Mouse (Mus musculus) thymus, postnatal 4 days (tissue): ENCODE measurements around the gene Cracr2b.
A peak's percentile ranks its signal among the peaks of the same experiment; 100 is the strongest.

Experiments used
- DNase-seq: peaks from one replicate; pipeline ENCODE4 v3.0.0; 2021

Cracr2b gene

DNA sequence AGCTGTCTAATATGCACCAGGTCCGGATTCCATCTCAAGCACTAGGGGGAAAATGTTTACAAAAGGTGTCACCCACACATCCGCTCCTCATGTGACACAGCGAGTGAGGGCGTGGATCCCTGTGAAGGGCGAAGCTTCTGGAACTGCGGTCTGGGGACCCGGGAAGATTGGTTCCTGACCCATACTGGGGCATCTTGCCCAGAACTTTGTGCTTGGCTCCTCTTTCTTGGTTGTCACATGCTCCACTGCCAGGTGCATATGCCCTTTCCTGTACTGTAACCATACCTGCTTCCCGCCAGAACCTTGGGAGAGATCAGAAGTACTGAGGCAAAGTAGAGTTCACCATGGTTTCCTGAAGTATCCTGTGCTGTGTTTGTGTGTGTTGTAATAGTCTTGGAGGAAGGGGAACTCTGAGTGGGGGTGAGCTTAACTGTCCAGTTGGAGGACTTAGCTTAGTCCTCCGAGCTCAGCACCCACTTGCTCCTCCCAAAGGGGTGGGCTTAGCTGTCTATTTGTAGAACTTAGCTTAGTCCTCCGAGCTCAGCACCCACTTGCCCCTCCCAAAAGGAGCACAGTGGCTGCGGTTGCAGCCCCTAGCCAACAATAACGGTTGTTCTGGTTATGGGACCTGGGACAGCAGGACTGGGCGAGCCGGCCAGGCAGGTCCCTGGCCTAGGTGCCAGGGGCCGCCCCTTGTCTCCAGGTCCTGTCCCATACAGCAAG is at the start of gene Cracr2b:
Cracr2b (plus strand) TSS at position 704 of the 723 bp plus-strand sequence.
- no peak for DNase-seq

DNA sequence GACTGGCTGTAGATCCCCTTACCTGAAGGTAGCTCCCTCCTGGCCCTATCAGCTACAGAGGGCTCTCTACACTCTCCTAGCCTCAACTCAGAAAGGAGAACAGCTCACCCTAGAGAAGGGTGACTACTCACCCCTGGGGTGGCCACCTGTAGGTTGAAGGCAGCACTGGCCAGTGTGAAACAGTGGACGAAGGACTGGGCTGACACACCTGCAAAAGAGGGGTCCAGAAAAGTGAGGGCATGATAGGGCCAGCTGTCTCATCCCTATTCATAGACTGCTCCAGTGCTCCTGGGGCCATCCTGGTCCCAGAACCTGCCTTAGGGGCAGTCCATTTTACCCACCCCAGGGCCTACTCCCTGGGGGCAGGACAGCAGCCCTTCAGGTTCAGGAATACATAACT is 49.2 kb upstream of the Cracr2b start:
- DNase-seq: no peak

DNA sequence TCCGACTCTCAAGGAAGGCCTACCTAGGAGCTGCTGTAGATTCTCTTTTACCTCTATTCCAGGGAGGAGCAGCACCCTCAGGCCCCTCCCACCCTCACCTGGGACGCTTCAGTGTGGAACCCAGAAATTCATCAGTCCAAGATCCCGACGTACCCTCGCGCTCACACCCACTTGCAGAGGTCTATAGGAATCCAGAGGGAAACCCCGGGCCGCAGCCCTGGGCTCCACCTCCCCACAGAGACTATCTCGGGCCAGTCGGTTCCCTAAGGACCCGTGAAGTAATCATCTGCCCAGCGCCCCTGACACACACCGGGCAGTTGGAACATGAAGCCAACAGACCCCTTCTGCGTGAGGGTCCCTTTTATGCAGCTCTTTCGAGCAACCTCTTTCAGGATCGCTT is 47.6 kb upstream of the Cracr2b start:
- DNase-seq: peak; percentile 42

DNA sequence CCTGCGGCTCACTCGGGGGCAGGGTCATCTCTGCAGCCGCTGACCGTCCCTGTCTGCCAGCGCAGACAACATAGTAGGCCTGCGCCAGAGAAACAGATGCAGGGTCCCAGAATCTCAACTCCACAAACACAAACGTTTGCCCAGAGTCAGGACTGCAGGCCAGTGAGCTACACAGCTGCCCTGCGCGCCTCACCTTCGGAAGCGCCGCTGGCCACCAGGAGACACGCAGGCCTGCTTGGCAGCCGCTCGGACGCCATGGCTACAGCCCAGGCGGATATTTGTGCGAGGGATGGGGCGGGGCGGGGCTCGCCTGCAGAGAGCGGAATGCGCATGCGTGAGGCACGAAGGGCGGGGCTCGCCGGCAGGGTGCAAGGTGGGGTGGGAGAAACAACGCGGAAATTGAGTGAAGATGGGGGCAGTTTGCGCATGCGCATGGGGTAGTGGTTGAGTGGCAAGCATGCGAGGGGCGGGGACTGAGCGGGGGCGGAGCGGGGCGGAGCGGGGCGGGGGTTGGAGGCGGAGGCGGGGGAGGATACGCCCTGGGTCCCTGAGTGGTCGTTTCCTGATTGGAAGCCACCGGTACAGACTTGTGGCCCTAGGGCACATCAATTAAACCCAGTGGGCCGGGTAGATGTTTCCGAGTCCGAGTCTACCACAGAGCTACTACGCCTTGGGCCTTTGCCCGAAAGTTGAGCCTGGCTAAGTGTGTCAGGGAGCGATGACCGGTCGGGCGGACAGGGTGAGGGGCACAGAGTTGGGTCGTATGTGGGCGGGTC is 46.9 kb upstream of the Cracr2b start, which contains the start of gene Gatd1:
Gatd1 (minus strand) TSS at position 328 of the 776 bp plus-strand sequence.
- DNase-seq: peak; percentile 100

DNA sequence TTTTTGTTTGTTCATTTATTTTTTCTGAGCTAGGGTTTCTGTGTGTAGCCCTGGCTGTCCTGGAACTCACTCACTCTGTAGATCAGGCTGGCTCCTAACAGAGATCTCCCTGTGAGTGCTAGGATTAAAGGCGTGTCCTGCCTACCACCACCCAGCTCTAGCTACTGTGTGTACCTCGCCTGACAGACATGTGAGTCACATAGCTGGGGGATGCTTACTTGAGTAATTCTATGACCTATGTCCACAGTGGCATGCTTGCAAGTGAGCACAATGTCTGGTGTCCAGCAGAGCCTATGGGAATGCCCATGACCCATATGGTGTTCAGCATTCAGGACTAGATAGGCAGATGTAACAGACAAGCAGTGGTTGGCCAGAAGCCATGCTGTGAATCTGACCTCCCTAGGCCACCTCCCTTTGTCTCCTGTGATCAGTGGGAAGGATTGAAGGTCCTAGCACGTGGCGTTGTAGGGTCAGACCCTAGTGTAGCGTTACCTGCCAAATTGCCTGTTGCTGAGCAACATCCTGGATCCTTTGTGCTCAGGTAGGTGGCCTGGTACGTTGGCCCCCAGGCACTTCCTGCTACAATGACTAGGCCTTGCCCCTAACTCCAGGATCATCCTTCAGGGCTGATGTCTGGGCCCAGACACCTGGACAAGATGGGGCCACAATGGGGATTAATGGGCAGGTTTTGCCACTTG is 44.6 kb upstream of the Cracr2b start:
- no peak for DNase-seq

DNA sequence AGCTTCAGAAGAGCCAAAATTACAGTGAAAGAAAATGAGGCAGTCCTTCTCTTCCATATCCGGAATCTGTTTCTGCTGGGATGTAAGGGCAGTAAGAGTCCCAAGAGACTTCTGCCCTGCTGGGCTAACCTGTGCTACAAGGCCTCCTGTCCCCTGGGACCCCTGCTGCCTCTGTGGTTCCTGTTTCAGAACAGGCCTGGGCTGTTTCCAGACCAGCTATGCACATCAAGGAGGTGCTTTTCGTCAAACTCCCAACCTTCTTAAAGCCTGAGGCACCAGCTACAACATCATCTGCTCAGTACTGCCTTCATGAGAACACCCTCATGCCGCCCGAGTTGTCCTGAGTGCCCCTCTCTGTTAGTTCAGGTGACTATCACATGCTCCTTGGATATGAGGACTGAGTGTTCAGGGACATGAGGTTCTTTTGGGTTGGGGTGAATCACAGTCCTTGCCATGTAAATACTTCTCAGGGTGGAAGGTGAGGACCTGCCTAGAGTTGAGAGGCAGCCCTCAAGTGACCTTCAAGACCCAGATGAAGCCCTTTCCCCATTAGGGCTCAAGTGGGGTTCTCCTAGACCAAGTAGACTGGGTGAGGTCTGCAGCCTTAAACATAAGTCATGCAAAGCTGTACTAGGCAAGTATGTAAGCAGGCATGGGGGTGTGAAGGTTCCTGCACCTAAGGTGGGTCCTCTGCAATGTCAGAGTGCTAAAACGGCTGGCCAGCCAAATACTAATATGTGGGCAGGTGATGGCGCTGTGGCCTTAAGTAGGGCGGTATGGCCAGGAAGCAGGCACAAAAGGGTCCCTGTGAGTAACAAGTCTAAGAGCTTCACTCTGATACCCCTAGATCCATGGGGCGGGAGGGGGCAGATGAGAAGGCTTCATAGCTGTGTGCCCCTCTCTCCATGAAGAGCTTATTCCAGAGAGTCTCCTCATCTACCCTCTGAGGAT is 42.9 kb upstream of the Cracr2b start:
- no peak for DNase-seq

- DNase-seq: no peak
Observed at GRCm38 (mm10) chr7:141418970-141419369, 41.9 kb upstream of the Cracr2b start.

GRCm38 (mm10) chr7:141420030-141420702 is 40.7 kb upstream of the Cracr2b start:
- DNase-seq: no peak

GRCm38 (mm10) chr7:141423811-141424210 is 37.1 kb upstream of the Cracr2b start:
- no peak for DNase-seq

DNA sequence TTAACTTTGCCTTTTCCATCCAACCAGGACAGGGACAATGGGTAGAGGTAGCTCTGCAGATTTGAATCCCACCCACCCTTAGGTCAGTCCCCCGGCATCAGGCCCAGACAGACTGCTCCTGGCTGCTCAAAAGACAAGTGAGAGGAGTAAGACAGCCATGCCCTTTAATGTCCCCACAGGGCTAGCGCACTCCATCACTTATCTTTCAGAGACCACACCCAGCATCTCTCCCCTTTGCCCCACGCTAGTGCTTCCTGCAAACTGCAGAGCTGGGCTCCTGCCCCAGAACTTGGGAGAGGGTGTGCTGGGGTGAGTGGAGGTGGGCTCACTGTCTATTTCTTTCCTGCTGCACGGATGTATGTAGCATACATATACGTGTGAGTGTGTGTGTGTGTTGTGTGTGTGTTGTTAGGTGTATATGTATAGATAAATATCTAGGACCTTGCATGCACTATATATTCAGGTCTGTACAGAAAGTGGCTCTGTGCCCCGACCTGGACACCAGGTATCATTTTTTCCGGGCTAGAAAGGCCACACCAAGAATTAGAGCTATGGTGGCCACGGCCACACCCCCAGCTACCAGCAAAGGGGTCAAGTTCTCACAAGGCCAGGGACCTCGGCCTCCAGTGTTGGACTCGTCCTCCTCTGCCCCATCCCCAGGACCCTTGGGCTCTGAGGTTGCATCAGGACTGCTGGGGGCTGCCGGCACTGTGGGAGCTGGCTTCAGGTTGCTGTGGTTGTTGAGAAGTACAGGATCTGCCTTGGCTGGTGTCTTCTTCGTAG is 33.8 kb upstream of the Cracr2b start:
- DNase-seq: no peak

- no peak for DNase-seq
Observed at GRCm38 (mm10) chr7:141428701-141429100, 32.2 kb upstream of the Cracr2b start.

DNA sequence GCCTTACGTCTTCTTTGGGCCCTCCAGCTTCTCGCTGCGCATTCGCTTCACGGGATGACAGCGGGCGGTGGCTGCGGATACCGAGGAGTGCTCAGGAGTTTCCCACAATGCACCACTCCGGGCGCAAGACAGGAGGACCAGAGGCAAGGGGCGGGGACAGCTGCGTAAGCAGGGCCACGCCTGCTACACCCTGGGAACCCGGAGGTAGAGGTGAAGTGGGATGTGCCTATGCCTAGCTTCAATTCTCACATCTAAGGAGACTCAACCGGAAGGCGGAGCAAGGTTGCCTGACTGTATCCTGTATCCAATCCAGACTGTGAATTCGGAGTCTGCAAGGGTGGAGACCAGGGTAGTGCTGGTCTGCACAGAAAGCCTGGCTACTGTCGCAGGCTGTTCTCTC is 31.6 kb upstream of the Cracr2b start, which contains the start of gene Cend1:
Cend1 (minus strand) TSS at position 182 of the 400 bp plus-strand sequence.
- peak; percentile 58 for DNase-seq

DNA sequence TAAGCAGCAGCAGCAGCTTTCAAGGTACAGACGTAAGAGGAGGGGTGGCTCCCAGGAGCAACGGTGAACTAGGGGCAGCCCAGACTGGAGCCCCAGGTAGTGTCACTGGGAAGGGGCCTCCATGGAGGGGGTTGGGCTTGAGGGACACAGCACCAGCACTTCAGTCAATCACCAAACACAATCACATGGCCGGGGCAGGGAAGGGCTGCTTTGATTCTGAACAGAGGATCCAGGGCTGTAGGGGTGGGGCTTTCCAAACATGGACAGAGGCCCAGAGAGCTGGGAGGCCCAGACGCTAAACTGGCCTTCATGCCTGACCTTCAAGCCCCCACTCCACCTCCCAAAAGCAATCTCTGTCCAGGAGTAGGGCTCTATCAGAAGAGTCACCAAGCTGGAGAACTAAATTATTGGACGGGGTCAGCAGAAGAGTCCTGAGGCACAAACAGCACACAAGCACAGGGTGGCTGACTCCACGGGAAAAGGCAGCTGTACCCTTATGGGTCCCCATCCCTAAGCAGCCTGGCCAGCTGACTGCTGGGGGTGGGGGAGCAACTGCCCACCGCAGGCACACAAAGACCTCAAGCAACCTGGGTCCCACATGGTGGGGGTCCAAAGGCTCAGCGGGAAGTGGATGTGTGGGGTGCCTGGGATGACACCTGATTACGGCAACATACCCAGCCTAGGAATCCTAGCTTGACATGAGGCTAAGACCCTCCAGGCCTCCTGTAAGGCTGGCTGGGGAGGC is 30.9 kb upstream of the Cracr2b start:
- peak; percentile 9 for DNase-seq

- peak; percentile 6 for DNase-seq
Observed at GRCm38 (mm10) chr7:141430585-141431240, 30.2 kb upstream of the Cracr2b start.

GRCm38 (mm10) chr7:141431434-141432185 is 29.3 kb upstream of the Cracr2b start:
- DNase-seq: peak; percentile 10

- peak; percentile 10 for DNase-seq
Observed at GRCm38 (mm10) chr7:141432186-141432611, 28.7 kb upstream of the Cracr2b start.

GRCm38 (mm10) chr7:141432741-141433516 is 28.0 kb upstream of the Cracr2b start:
- DNase-seq: peak; percentile 15
